Mouse (Mus musculus) frontal cortex, adult (tissue): ENCODE data around the gene Usp36.

ENCODE experiments used
- ATAC-seq: cut with Nextera tagmentation; 2 replicates; pipeline ENCODE4 v1.9.2; 2017; ENCODE audit warnings: mild to moderate bottlenecking, moderate library complexity, mixed read lengths; ENCODE audit not compliant: low TSS enrichment

Usp36 gene

DNA sequence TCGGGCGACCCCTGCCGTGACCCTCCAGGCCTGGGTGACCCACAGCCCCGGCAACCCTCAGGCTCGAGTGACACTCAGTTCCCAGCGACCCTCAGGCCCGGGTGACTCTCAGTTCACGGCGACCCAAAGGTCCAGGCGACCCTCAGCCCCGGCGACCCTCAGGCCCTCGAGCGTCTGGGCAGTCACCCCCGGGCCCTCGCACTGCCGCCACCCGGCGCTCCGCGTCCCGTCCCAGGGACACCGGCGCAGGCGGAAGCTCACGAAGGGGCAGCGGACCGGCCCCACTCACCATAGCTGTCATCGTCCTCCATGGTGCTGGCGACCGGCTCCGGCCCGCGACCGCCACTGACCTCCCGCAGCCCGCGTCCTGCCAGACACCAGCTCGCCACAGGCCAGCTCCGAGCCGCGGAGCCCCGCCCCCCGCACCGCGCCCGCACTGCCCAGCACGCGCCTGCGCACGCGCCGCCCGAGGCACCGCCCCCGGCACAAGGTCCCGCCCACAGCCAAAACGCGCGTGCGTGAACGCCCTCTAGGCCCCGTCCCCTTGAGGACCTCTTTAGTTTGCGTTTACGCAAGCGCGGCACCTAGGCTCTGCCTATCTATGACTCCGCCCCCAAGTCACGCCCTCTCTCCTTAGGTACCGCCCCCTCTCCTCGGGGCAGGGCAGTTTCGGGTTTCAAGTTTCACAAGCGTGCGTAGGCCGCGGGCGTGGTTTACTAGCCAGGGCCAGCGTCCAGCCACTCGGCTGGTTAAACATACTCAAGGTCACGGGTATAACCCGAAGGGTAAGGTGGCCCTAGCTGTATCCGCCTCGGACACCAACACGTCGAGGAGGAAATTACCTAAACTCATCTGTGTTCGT lies 41.7 kb downstream of the Usp36 start, which contains the start of gene Cyth1:
Cyth1 (minus strand) TSS at position 443 of the 862 bp plus-strand sequence.
- peak; percentile 90 for ATAC-seq

DNA sequence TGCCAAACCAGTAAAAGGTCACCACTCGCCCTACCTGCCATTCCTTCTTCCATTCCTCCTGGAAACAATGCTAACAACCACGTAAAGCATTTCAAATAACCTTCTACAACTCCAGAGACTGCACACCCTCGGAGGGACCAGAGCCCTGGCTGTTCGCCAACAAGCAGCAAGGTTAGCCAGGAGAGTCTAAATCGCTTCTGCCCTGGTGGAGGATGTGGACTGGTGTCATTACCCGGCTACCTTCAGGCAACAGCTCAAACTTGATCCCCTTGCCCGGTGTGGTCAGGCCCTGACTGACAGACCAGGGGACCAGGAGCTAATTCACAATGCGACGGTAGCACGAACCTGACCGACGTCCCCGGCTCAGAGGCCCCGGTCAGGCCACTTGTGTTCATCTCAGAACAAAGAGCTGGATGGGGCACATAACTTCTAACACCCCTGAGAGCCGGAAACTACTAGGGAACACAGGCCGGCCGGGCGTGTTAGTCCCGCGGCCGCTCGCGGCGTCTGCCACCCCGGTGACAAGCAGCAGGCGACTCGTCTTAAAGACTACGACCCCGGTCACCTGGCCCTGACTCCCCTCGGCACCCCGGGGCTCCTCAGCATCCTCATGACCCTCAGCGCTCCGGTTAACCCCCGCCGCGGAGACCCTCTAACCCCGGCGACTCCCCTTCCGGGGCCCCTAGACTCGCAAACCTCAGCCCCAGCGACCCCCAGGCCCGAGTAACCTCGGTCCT lies 42.5 kb downstream of the Usp36 start:
- ATAC-seq, result no peak

DNA sequence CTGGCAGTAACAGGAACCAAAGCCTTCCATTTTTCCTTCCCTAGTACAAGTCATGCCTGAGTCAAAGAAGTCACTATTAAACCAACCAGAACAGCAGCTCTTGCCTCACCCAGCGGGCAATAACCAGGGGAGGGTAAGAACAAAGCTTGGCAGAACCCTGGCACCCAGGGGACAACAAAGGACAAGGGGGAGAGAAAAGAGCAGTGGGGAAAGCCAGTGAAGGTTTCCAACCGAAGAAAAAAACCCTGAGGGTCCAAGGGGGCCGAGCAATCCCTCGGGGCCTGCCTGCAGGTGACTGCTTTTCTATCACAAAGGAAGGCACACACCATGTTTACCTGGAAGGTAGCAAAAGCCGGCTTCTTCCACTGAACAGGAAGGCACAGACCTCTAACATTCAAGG lies 43.3 kb downstream of the Usp36 start:
- no peak for ATAC-seq

DNA sequence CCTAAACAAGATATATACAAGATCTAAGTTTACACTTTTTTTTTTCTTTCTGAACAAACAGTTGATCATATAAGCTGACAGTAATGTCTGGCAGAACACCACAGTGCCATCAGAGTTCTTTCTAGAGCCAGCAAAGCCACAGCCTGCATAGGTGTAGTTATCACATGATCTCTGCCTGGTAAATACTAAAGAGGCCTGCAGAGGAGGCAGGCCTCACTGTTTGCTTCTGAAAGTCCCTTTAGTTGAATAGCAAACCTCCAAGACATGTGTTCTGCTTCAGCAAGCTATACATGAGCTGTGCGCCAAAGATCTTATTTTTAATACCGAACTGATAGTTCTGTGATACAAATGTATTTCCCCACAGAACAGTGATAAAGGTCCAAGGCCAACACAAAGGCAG lies 44.9 kb downstream of the Usp36 start:
- no peak for ATAC-seq

DNA sequence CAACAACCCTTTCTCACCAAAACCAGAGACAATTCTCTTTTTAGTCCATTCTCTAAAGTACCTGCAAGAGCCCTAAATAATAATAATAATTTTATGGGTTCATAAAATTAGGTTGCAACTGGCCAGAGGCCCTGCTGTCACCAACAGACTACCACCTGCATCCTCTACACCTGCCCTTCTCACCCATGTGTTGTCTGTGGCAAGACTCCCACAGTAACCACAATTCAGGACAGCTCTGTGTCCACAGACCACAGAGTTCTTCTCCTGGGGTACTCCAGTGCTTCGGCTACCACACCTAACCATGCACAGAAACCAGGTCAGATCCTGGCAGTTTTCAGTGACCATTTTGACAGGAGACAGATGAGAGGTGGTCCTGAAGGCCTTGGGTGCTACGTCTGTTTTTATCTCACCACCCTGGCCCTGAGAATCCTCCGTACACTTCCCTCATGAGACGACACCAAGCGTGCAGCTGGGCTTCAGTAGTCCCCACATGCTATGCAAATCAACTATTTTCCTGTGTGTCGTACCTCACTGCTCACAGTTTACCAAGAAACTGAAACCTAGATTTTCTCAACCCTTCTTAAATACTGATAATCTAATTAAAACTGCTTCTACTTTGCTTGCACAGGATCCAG lies 46.3 kb downstream of the Usp36 start:
- no peak for ATAC-seq

DNA sequence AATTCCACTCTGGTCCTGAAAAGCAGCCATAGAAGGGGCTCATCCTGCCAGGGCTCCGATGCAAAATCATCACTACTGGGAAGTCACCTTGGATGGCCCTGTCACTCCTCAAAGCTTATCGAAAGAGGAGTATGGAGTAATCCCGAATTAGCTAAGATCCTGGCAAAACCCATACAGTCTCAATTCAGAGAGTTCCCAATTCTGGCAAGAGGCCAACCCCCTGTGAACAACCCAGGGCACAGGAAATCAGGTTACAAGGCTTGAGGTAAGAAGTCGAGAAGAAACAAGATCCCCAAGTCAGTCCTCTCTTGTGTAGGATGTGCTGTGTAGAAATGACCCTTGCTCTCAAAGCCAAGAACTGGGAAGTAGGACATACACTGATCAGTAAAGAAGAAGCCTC lies 47.5 kb downstream of the Usp36 start:
- ATAC-seq, result no peak

DNA sequence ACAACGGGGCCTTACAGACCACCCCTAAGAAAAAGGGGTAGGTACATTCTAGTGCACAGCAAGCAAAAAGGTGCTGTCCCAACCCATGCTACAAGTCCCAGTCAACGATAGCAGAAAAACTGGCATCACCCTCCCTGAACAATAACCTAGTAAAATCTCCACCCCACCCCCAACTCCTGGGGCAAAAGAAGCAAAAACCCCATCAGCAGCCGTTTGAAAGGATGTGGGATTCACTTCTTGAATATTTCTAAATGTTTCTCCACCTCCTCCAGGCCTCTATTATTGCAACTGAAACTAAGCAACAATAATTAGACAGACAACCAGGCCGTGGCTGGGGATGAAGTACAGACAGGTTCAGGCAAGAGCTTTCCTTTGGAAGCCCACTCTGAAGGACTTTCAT lies 49.7 kb downstream of the Usp36 start:
- ATAC-seq, result no peak

DNA sequence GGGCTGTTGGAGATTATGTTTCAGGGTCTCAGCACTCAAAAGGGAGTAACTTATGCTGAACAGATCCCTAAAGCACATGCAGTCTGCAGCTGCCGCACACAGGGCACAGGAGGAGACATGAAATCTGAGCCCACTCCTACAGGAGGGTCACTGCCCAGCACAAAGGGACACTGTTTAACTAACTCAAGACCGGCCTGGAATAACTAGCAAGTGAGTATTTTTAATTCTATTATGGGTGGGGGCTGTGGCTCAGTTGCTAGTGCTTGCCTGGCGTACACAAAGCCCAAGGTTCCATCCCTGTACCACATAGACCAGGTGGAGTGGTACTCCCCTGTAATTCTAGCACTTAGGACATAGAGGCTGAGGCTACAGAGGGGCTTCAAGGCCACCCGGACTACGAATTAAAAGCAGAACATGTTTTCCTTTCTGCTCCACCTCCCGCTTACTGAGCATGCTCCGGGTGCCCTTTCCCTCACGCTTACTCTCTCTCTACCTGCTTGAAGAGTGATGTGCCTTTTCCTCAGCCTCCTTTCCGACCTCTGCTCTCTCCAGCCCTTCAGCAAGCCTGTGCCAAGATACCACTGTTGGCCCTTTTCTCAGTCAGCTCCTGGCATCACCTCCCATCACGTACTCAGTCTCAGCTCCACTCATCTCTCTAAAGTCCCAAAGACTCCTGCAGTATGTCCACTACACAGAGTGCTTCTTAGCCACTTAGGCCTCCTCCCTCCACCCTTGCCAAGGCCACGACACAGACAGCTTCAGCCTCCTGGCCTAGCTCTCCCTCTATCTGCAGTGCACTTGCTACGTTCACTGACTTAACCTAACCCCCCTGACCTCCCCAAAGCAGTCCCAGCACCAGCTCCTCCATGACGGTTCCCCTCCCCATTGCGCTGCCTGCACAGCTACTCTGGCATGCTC lies 50.5 kb downstream of the Usp36 start:
- ATAC-seq, result no peak

DNA sequence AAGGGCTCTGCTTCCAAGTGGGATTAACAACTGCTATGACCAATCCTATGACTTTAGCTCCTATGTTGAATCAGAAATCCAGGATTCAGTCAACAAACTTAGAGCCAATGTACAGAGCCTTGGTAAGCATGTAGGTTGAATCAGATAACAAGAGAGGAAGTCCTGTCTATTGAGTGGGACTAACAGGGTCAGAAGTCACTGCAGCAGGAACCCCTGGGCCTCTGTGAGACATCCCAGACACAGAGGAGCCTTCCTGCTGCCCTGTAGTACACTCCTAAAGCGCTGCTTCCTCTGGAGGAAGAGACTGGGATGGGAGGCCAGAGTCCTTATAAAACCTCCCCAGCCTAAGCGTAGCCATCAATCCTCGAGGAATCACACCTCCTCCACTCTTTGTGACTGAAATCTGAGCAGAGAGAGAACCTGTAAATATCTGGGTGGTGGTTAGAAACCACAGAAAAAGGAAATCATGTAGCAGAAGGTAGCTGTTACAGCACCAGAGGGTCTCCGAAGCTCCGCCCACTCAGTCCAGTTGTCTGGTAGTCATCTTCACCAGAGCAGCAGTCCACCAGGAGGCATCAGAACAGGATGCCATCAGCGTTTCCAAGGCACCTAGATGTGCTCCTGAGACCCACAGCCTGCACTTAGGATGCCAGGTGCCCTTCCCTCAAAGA lies 53.4 kb downstream of the Usp36 start:
- ATAC-seq, result peak; percentile 55; the same call in 1 of the 2 replicates

DNA sequence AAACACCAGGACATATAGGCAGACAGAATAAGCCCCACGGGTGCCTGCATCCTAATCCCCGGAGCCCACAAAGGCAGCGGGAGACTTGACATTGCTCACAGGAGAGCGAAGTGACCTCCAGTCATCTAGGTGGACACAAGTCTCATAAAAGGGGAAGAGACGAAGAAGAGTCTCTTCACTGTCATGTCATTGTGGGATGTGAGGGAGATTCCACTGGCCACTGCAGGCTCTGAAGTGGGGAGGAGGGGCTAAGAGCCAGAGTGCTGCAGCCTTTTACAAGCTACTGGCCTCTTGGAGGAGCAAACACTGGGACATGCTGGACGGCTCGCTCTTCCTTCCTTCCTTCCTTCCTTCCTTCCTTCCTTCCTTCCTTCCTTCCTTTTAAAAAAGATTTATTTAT lies 55.1 kb downstream of the Usp36 start:
- ATAC-seq, result no peak

DNA sequence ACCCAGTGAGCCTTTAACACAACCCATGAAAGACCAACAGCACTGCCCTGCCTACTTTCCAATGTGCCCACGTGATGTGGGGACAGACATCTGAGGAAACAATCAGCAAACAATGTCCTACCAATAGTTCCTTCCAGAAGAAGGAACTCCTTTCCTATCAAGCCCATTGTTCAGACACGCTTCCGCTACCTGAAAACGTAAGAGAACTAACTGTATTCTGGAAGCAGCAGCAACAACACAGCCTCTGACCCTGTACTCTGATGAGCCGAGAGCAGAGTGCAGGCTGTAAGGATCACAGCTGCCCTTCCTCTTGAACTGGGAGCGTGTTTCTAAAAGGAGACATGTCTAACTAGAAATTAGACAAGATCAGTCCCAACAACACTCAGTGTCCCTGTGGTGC lies 55.5 kb downstream of the Usp36 start:
- no peak for ATAC-seq

DNA sequence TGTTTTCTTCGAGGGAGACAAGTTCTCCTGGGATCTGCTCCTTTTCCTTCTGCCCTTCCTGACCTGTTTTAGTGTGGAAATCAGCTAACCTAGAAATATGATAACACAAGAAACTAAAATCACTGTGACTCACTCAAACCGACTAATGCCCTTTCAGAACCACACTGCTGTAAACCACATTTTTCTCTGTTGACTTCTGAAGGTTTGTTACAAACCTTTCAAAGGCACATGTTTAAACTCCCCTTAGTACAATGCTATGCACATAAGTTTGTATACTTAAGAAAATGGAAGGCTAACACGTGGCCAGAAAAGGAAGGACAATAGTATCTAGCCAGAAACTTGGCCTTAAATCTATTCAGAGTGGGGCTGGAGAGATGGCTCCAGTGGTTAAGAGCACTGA lies 56.1 kb downstream of the Usp36 start:
- no peak for ATAC-seq

DNA sequence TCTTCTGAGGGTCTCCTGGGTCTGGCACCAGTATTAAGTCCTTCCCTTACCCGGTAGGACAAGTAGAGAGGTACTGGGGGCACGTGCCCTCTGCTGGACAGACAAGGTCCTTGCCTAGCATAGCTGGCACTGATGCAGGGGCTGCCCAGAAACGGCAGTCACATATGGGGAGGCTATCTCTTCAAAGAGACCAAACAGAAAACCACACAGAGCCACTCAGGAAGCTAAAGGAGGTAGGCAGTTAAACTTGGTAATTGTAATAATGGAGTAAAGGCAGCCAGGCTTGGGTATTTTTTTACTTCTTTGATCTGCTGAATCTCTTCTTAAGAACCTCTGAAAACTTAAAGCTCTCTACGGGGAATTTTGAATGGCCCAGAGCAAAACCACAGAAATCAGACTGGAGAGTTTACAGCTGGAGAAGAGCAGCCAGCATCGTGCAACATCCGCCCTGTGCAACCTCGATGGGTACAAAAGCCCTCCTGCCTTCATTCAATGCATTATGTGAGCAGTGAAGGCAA lies 57.7 kb downstream of the Usp36 start:
- no peak for ATAC-seq

DNA sequence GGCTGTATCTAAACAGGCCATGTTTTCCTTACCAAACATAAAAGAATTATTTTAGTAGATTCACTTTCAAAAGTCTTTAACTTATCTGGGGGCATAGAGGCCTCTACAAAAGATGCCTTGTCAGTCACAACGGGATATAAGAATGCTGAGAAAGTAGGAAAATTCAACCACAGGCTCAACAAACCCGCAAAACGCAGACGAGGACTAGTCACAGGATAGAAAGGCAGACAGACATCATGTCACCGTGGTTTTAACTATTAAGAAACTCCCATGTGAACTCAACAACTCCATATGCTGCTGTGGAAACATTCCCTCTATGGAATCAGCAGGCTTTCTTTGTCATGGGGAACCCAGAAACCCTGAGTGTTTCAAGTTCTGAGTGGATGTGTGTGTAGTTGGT lies 60.1 kb downstream of the Usp36 start:
- no peak for ATAC-seq

DNA sequence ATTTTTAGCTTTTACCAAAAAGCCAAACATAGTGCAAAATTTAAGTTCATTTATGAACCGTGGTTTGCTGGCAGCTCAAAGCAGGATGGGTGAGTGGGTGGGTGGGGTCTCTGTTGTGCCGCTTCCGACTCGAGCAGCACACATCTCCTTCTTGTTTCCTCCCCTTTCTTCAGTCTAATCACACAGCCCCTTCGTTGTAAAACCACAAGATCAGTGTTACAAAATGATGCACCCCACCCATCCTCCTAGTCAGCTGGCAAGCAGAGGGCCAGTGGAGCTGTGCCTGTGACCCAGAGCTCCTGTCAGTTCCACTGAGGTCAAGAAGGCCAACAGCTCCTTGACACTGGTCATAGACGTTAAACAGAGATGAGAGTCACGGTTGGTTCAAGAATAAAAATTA lies 62.4 kb downstream of the Usp36 start:
- ATAC-seq, result no peak

DNA sequence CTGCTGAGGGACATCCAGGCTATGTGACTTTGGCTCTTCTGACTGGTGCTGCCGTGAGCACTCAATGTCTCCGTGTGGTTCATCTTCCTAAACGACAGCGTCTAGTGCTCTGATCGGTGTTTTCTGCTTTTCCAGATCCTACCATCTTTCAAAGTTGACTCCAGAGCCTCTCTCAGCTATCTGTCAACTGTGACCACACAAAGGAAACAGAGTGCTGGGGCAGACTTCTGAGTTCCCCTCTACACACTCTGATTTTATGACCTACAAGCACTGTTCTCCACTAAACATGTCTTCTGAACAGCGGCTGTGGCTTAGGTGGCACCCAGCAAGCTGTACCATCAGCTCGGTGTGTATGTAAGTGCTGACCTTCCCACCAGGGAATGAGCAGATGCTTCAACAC lies 63.2 kb downstream of the Usp36 start:
- no peak for ATAC-seq

DNA sequence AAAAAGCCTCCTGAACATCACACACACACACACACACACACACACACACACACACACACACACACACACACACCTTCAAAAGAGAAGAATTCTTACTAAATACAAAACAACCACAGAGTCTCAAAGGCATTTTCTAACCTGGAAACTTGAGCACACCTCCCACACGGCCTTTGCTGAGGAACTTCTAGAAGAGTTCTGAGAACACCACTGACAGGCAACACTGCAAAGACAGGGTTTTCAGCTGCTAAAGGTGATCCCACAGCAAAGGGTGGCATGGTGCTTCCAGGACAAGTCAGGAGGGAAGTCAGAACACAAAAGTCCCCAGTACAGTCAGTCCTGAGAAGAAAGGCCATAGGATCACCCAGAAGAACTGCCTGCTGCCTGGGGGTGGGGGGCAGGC lies 64.2 kb downstream of the Usp36 start:
- ATAC-seq, result no peak

DNA sequence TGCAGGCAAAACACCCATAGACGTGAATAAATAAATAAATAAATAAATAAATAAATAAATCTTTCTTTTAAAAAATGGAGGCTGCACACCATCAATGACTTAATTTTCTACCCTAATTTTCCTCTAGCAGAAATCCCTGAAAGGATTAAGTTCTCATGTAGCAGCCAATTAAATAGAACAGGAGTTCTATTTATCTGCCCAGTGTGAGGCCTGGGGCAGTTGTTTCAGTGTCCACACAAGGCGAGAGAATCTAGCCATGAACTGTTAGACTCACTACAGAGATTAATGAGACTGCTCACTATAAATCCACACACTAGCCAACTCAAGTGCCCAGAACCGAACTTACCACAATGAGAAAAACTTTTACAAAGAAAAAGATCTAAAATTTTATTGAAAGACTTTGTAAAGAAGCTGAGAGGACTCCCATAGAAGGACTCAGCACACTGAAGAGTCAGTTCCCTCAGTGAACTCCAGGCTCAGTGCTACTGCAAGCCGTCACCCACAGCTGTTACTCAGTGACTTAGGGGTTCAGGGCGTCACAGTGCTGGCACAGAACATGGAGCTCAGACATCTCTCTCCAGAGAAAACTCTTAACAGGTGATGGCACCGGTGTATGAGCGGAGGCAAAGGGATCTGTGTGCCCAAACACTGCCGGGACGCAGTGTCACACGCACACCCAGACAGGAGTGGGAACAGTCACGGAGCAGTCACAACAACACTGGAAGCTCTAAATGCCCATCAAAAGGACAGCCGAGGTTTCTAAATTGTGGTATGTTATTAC lies 64.8 kb downstream of the Usp36 start:
- ATAC-seq, result no peak

DNA sequence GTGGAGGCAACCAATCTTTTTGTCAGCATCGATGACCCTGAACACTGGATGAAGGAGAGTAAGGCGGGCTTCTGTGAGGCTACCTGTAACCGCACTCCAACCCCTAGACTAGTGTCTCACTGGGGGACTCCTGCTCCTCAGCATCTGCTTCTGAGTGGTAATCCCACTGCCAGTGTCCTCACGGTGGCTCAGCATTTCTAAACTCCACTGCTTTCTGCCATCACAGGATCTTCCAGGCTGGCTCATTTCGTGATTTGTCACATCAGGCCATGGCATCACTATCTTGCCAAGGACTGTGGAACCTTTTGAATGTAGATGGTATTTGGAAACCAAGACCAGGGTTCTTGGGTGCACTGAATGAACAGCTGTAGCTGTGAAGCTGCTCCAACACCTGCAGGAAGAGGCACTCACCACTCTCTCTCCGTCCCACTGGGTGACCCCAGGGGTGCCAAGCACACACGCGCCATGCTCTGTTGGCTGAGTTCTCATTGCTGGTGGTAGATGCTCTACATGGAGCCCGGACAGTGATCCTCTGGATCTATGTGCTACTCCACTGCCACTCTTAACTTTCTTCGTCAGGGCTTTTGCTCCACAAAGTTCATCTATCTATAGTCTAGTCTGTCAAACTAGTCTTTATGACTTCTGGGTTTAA lies 66.5 kb downstream of the Usp36 start:
- ATAC-seq, result no peak

DNA sequence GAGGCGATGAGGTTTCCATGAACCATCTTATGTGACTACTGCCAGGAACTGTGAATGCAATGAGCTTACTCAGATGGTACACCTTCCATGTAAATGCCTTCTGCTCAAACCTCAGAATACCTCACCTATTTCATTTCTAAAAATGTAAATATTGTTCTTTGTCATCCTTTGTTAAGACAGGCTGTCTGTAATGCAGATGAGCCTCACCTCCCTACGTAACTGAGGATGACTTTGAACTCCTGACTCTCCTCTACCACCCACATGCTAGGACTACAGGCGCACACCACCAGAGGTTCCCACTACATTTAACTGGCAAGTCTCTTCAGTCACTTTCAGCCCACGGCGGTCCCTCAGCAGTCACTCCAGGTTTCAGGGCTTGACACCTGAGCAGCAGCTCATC lies 67.1 kb downstream of the Usp36 start:
- ATAC-seq, result no peak
